Mouse (Mus musculus): ENCODE results near the gene Syt9. TPM values are rescaled to one million over a fixed set of nuclear protein-coding genes. Genes with fewer than 3 reads are reported as not detected.
A peak's percentile ranks its signal among the peaks of the same experiment; 100 is the strongest.

Gene Syt9
- polyA plus RNA-seq, 1 experiment from 2014 or later, result 3.9 TPM

GRCm38 (mm10) chr7:107547872-107548271, 177.3 kb downstream of the Syt9 start:
- no peak for DNase-seq (ENCODE audit: low spot score, missing footprints)
- H3K9me3 ChIP-seq (ENCODE audit: control insufficient read depth, low read length), result no peaks in the 10 kb centered on the region
- no peak overlapping the region for H3K27ac ChIP-seq (ENCODE audit: low read depth, low read length)
- H3K9ac ChIP-seq (ENCODE audit: low read length), result no peak overlapping the region
- WGBS, result 92% methylated on average over 3 of the region's 3 CpGs
- ATAC-seq (ENCODE audit: low FRiP score), result no peak
- no peaks in the 10 kb centered on the region for H3K4me1 ChIP-seq (ENCODE audit: control insufficient read depth, insufficient read depth, low read length)
- no peak overlapping the region for H3K4me2 ChIP-seq
- no peak overlapping the region for H3K4me3 ChIP-seq (ENCODE audit: low read depth, low read length)
- no peaks in the 10 kb centered on the region for H3K27me3 ChIP-seq (ENCODE audit: control insufficient read depth, insufficient read depth, low read length)
- no peaks in the 10 kb centered on the region for H3K36me3 ChIP-seq (ENCODE audit: control insufficient read depth, insufficient read depth, low read length)

- Histone ChIP-seq H3K36me3 (ENCODE audit: control insufficient read depth, insufficient read depth, low read length) (no peaks in the 10 kb centered on the region), H3K4me1 (ENCODE audit: control insufficient read depth, insufficient read depth, low read length) (no peaks in the 10 kb centered on the region), H3K9ac (ENCODE audit: low read length) (no peak overlapping the region), H3K9me3 (ENCODE audit: control insufficient read depth, low read length) (no peaks in the 10 kb centered on the region), H3K4me3 (ENCODE audit: low read depth, low read length) (no peak overlapping the region), H3K27me3 (ENCODE audit: control insufficient read depth, insufficient read depth, low read length) (no peaks in the 10 kb centered on the region), H3K4me2 (no peak overlapping the region), H3K27ac (ENCODE audit: low read depth, low read length) (no peak overlapping the region)
- DNase-seq (ENCODE audit: low spot score, missing footprints) (no peak), ATAC-seq (ENCODE audit: low FRiP score) (no peak)
- 83% methylated on average over 1 of the region's 1 CpGs for WGBS
These were observed 182.9 kb downstream of the Syt9 start for GRCm38 (mm10) chr7:107553461-107553860.

GRCm38 (mm10) chr7:107555906-107556305, 185.4 kb downstream of the Syt9 start:
- ATAC-seq (ENCODE audit: low FRiP score) (no peak), DNase-seq (ENCODE audit: low spot score, missing footprints) (no peak)
- H3K4me2 ChIP-seq, result no peak overlapping the region
- no peak overlapping the region for H3K27ac ChIP-seq (ENCODE audit: low read depth, low read length)
- no peaks in the 10 kb centered on the region for H3K9me3 ChIP-seq (ENCODE audit: control insufficient read depth, low read length)
- no peaks in the 10 kb centered on the region for H3K27me3 ChIP-seq (ENCODE audit: control insufficient read depth, insufficient read depth, low read length)
- H3K9ac ChIP-seq (ENCODE audit: low read length), result no peak overlapping the region
- no peaks in the 10 kb centered on the region for H3K36me3 ChIP-seq (ENCODE audit: control insufficient read depth, insufficient read depth, low read length)
- no peak overlapping the region for H3K4me3 ChIP-seq (ENCODE audit: low read depth, low read length)
- WGBS, result 88% methylated on average over 3 of the region's 3 CpGs
- H3K4me1 ChIP-seq (ENCODE audit: control insufficient read depth, insufficient read depth, low read length), result no peaks in the 10 kb centered on the region

GRCm38 (mm10) chr7:107560675-107561074, 190.1 kb downstream of the Syt9 start:
- no peaks in the 10 kb centered on the region for H3K36me3 ChIP-seq (ENCODE audit: control insufficient read depth, insufficient read depth, low read length)
- H3K27ac ChIP-seq (ENCODE audit: low read depth, low read length), result no peak overlapping the region
- 82% methylated on average over 2 of the region's 2 CpGs for WGBS
- H3K4me2 ChIP-seq, result no peak overlapping the region
- DNase-seq (ENCODE audit: low spot score, missing footprints) (no peak), ATAC-seq (ENCODE audit: low FRiP score) (no peak)
- H3K4me1 ChIP-seq (ENCODE audit: control insufficient read depth, insufficient read depth, low read length), result no peaks in the 10 kb centered on the region
- no peak overlapping the region for H3K9ac ChIP-seq (ENCODE audit: low read length)
- H3K9me3 ChIP-seq (ENCODE audit: control insufficient read depth, low read length), result no peaks in the 10 kb centered on the region
- H3K27me3 ChIP-seq (ENCODE audit: control insufficient read depth, insufficient read depth, low read length), result no peaks in the 10 kb centered on the region
- H3K4me3 ChIP-seq (ENCODE audit: low read depth, low read length), result no peak overlapping the region

- WGBS, result 81% methylated on average over 3 of the region's 3 CpGs
- no peaks in the 10 kb centered on the region for H3K36me3 ChIP-seq (ENCODE audit: control insufficient read depth, insufficient read depth, low read length)
- no peaks in the 10 kb centered on the region for H3K4me1 ChIP-seq (ENCODE audit: control insufficient read depth, insufficient read depth, low read length)
- H3K4me3 ChIP-seq (ENCODE audit: low read depth, low read length), result no peak overlapping the region
- H3K9me3 ChIP-seq (ENCODE audit: control insufficient read depth, low read length), result no peaks in the 10 kb centered on the region
- H3K9ac ChIP-seq (ENCODE audit: low read length), result no peak overlapping the region
- H3K27ac ChIP-seq (ENCODE audit: low read depth, low read length), result no peak overlapping the region
- ATAC-seq (ENCODE audit: low FRiP score) (no peak), DNase-seq (ENCODE audit: low spot score, missing footprints) (no peak)
- no peaks in the 10 kb centered on the region for H3K27me3 ChIP-seq (ENCODE audit: control insufficient read depth, insufficient read depth, low read length)
- H3K4me2 ChIP-seq, result no peak overlapping the region
These were observed 191.1 kb downstream of the Syt9 start for GRCm38 (mm10) chr7:107561584-107561983.

- no peak overlapping the region for H3K9ac ChIP-seq (ENCODE audit: low read length)
- ATAC-seq (ENCODE audit: low FRiP score), result no peak
- no peaks in the 10 kb centered on the region for H3K4me1 ChIP-seq (ENCODE audit: control insufficient read depth, insufficient read depth, low read length)
- no peaks in the 10 kb centered on the region for H3K9me3 ChIP-seq (ENCODE audit: control insufficient read depth, low read length)
- WGBS, result 62% methylated on average over 2 of the region's 2 CpGs
- no peaks in the 10 kb centered on the region for H3K27me3 ChIP-seq (ENCODE audit: control insufficient read depth, insufficient read depth, low read length)
- no peak overlapping the region for H3K4me3 ChIP-seq (ENCODE audit: low read depth, low read length)
- no peaks in the 10 kb centered on the region for H3K36me3 ChIP-seq (ENCODE audit: control insufficient read depth, insufficient read depth, low read length)
- H3K4me2 ChIP-seq, result no peak overlapping the region
- DNase-seq (ENCODE audit: low spot score, missing footprints), result no peak
- H3K27ac ChIP-seq (ENCODE audit: low read depth, low read length), result no peak overlapping the region
These were observed 193.2 kb downstream of the Syt9 start for GRCm38 (mm10) chr7:107563727-107564126.

GRCm38 (mm10) chr7:107567261-107567671, 196.7 kb downstream of the Syt9 start, which contains the start of gene Olfml1:
Olfml1 (plus strand) TSS chr7:107567446.
- 65% methylated on average over 7 of the region's 7 CpGs for WGBS
- no peak within 1 kb of the TSS for H3K4me3 ChIP-seq (ENCODE audit: low read depth, low read length)

GRCm38 (mm10) chr7:107567674-107568073, 197.1 kb downstream of the Syt9 start:
- H3K4me3 ChIP-seq (ENCODE audit: low read depth, low read length), result no peak overlapping the region
- H3K4me2 ChIP-seq, result no peak overlapping the region
- WGBS, result 84% methylated on average over 5 of the region's 5 CpGs
- no peak for DNase-seq (ENCODE audit: low spot score, missing footprints)
- no peaks in the 10 kb centered on the region for H3K36me3 ChIP-seq (ENCODE audit: control insufficient read depth, insufficient read depth, low read length)
- ATAC-seq (ENCODE audit: low FRiP score), result no peak
- no peaks in the 10 kb centered on the region for H3K4me1 ChIP-seq (ENCODE audit: control insufficient read depth, insufficient read depth, low read length)
- H3K27ac ChIP-seq (ENCODE audit: low read depth, low read length), result no peak overlapping the region
- no peak overlapping the region for H3K9ac ChIP-seq (ENCODE audit: low read length)
- no peaks in the 10 kb centered on the region for H3K27me3 ChIP-seq (ENCODE audit: control insufficient read depth, insufficient read depth, low read length)
- H3K9me3 ChIP-seq (ENCODE audit: control insufficient read depth, low read length), result no peaks in the 10 kb centered on the region

More at GRCm38 (mm10) chr7:107567261-107567671, 196.7 kb downstream of the Syt9 start, which contains the start of gene Olfml1:
- H3K27ac ChIP-seq (ENCODE audit: low read depth, low read length), result no peak within 1 kb of the TSS
- no peaks in the 10 kb centered on the region for H3K36me3 ChIP-seq (ENCODE audit: control insufficient read depth, insufficient read depth, low read length)
- ATAC-seq (ENCODE audit: low FRiP score) (no peak), DNase-seq (ENCODE audit: low spot score, missing footprints) (no peak)
- H3K9ac ChIP-seq (ENCODE audit: low read length), result no peak within 1 kb of the TSS
- no peak within 1 kb of the TSS for H3K4me2 ChIP-seq
- no peaks in the 10 kb centered on the region for H3K9me3 ChIP-seq (ENCODE audit: control insufficient read depth, low read length)
- no peaks in the 10 kb centered on the region for H3K27me3 ChIP-seq (ENCODE audit: control insufficient read depth, insufficient read depth, low read length)
- no peaks in the 10 kb centered on the region for H3K4me1 ChIP-seq (ENCODE audit: control insufficient read depth, insufficient read depth, low read length)

GRCm38 (mm10) chr7:107568971-107569370, 198.4 kb downstream of the Syt9 start:
- DNase-seq (ENCODE audit: low spot score, missing footprints), result peak; percentile 64
- Histone ChIP-seq H3K36me3 (ENCODE audit: control insufficient read depth, insufficient read depth, low read length) (no peaks in the 10 kb centered on the region), H3K4me2 (no peak overlapping the region), H3K27ac (ENCODE audit: low read depth, low read length) (no peak overlapping the region), H3K9me3 (ENCODE audit: control insufficient read depth, low read length) (no peaks in the 10 kb centered on the region), H3K4me1 (ENCODE audit: control insufficient read depth, insufficient read depth, low read length) (no peaks in the 10 kb centered on the region), H3K9ac (ENCODE audit: low read length) (no peak overlapping the region), H3K4me3 (ENCODE audit: low read depth, low read length) (no peak overlapping the region), H3K27me3 (ENCODE audit: control insufficient read depth, insufficient read depth, low read length) (no peaks in the 10 kb centered on the region)
- WGBS, result 71% methylated on average over 4 of the region's 4 CpGs
- no peak for ATAC-seq (ENCODE audit: low FRiP score)

- peak; percentile 72 for DNase-seq (ENCODE audit: low spot score, missing footprints)
- 63% methylated on average over 2 of the region's 2 CpGs for WGBS
- no peaks in the 10 kb centered on the region for H3K4me1 ChIP-seq (ENCODE audit: control insufficient read depth, insufficient read depth, low read length)
- ATAC-seq (ENCODE audit: low FRiP score), result no peak
- H3K4me3 ChIP-seq (ENCODE audit: low read depth, low read length), result no peak overlapping the region
- H3K9me3 ChIP-seq (ENCODE audit: control insufficient read depth, low read length), result no peaks in the 10 kb centered on the region
- no peaks in the 10 kb centered on the region for H3K36me3 ChIP-seq (ENCODE audit: control insufficient read depth, insufficient read depth, low read length)
- no peak overlapping the region for H3K27ac ChIP-seq (ENCODE audit: low read depth, low read length)
- H3K4me2 ChIP-seq, result no peak overlapping the region
- H3K9ac ChIP-seq (ENCODE audit: low read length), result no peak overlapping the region
- no peaks in the 10 kb centered on the region for H3K27me3 ChIP-seq (ENCODE audit: control insufficient read depth, insufficient read depth, low read length)
These were observed 203.3 kb downstream of the Syt9 start for GRCm38 (mm10) chr7:107573856-107574255.
